Mouse (Mus musculus): ENCODE measurements around the gene Rnf220.
"Not testable (repeated sequence)": the region's sequence is repeated elsewhere in the genome, so short reads cannot be mapped to it uniquely, and the experiment has no call there.

Gene Rnf220

DNA sequence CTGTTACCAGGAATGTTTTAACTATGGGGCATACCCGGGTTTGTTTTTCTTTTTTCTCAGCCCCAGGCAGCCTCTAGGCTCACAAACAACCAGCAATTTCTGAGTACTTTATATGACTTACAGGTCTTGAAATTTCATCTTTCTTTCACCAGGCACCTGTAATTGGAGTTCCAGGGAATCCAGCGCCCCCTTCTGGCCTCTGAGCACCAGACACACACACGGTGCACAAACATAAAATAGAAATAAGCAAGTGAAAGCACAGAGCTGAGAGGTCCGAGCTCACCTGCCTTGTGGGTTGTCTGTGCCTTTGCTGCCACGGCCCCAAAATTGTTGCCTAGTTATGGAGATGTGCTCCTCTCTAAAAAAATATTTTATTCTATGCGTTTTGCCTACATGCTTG, 236.9 kb downstream of the Rnf220 start:
- not testable (repeated sequence) for DNase-seq

GRCm38 (mm10) chr4:117254672-117255071, 242.2 kb downstream of the Rnf220 start:
- no peak for DNase-seq

- no peak for DNase-seq
Observed at GRCm38 (mm10) chr4:117254017-117254627, 242.7 kb downstream of the Rnf220 start.

DNA sequence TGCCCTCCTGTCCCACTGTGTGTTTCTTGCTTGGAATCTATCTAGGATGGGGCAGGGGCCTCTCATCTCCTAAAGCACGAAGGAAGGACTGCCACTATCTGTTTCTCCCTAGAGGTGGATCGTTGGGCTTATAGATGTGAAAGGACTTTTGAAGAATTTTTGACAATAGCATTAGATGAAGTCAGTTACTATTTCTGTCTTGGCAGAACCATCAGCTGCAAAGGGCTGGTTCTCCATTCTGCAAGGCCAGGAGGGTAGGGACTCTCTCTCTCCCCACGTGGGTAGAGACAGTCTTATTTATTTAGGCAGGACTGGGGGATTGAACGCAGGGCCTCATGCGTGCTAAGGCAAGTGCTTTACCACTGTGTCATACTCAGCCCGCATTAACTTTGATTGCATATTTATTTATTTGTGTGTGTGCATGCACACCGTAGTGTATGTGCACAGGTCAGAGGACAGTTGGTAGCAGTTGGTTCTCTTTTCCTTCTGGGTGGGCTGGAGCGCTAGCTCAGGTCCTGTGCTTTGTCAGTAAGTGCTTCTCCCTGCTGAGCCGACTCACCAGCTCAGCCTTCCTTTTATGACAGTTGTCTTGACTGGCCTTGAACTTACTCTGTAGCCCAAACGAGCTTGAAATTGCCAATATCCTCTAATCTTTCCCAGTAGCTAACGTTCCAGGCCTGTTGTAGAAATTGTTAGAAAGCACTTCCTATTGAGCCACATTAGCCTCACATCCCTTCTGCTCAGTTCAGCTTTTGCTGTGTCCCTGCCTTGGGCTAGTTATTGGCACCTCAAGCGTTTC, 243.4 kb downstream of the Rnf220 start:
- DNase-seq: no peak

- DNase-seq: no peak
Observed at GRCm38 (mm10) chr4:117252755-117253154, 244.1 kb downstream of the Rnf220 start.

DNA sequence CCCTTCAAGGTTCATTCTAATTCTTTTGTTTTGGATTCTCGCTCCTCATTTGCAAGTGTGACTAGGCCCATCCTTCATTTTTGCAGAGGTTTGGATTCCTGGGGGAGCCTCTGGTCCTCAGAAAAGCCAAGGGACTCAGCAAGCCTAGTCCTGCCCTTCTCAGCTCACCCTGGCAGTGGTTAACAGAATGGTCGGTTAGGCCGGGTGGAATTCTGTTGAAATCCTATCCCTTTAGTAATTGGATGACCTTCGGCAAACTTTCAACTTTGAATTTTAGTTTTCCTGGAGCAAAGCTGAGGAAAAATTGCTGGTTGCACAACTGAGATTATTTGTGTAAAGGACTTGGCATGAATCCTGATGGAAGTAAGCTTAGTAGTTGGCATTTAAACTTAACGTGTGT, 244.5 kb downstream of the Rnf220 start:
- no peak for DNase-seq

- DNase-seq: peak; percentile 97
Observed at GRCm38 (mm10) chr4:117251801-117252316, 245.0 kb downstream of the Rnf220 start, which contains the start of the genes Tmem53 and Armh1. Tmem53 (plus strand) TSS chr4:117251951. Armh1 (minus strand) TSS chr4:117252125.

DNA sequence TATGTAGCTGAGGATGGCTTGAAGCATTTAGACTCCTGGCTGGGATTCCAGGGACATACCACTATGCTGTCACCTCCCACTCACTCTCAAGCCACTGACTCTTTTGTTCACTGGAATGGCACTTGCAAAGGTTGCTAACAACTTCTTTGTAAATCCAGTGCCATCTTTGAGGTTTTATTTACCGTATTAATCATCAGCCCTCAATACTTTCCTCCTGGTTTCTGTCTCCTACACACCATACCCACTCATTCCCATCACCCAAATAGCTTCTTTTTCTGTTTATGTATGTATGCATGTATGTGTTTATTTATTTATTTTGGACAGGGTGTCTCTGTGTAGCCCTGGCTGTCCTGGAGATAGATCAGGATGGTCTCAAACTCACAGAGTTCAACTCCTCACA, 245.9 kb downstream of the Rnf220 start:
- DNase-seq: no peak

DNA sequence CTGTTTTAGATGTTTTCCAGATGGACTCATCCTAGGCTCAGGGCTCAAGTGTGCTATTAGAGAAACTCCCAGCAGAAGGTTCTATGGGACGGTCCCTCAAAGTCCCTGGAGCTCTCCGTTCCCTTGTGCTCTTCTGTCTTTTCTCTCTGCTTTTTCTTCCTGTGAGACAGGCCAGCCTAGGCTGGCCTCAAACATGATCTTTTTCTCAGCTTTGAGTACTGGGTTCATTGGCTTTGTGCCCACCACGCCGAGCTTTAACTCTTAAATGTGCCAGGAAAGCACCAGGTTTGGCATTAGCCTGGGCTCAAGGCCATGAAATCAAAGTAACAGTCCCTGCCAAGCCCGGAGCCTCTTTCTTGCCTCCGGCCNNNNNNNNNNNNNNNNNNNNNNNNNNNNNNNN, 256.0 kb downstream of the Rnf220 start:
- DNase-seq: no peak

- no peak for DNase-seq
Observed at GRCm38 (mm10) chr4:117239153-117239552, 257.7 kb downstream of the Rnf220 start.

- DNase-seq: no peak
Observed at GRCm38 (mm10) chr4:117235822-117236221, 261.0 kb downstream of the Rnf220 start.

- no peak for DNase-seq
Observed at GRCm38 (mm10) chr4:117234166-117234741, 262.6 kb downstream of the Rnf220 start.

DNA sequence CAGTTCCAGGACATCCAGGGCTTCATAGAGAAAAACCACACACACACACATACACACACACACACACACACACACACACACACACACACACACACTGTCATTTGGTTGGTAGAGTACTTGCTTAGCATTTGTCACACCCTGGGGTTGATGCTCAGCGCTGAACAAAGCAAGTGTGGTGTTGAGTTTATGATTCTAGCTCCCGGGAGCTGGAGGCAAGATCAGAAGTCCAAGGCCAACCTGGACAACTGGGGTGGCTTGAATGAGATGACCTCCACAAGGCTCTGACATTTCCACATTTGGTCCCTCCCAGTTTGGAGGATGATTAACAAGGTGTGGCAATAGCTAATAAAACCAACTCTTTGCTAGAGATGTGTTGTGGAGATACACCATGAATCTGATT, 265.6 kb downstream of the Rnf220 start:
- peak; percentile 13 for DNase-seq

- peak; percentile 24 for DNase-seq
Observed at GRCm38 (mm10) chr4:117230331-117230730, 266.5 kb downstream of the Rnf220 start.

GRCm38 (mm10) chr4:117229590-117229989, 267.3 kb downstream of the Rnf220 start:
- DNase-seq: no peak

- no peak for DNase-seq
Observed at GRCm38 (mm10) chr4:117225250-117225649, 271.6 kb downstream of the Rnf220 start.

DNA sequence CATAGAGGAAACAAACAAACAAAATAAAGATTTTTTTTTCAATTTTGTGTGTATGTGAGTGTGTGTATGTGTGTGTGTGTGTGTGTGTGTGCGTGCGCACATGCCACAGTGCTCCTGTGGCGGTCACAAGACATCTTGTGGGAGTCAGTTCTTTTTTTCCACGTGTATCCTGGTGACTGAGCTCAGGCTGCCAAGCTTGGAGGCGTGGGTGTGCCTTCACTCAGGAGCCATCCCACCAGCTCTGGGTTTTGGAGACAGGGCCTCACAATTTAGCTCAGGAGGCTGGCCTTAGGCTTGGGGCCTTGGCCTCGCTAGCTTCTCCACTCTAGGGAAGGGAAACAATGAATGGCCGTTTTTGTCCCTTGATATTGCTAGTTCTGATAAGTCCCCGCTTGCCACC, 272.7 kb downstream of the Rnf220 start:
- DNase-seq: no peak

DNA sequence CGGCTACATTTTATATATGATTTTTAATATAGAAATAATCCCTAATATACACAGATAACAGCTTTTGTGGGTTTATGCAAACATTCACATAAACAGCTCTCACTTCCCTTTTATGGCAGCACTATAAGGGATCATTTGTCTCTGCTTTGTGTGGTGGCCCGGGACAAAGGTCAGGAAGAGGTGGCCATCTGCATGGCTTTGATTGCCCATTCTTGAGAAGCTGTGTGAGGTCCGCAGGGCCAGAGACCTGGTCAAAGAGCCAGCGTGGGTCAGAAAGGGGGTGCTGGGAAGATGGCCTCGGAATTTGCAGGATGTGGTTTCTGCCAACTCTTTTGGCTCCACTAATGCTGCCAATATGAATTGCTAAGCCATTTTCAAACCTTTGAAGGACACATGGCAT, 273.9 kb downstream of the Rnf220 start:
- DNase-seq: no peak

- no peak for DNase-seq
Observed at GRCm38 (mm10) chr4:117221836-117222235, 275.0 kb downstream of the Rnf220 start.

All from liver (tissue).